Mouse (Mus musculus) lung, embryonic 16.5 days (tissue): ENCODE measurements around the gene Tapbp. TPM values are rescaled to one million over a fixed set of nuclear protein-coding genes. Genes with fewer than 3 reads are reported as not detected.

Experiments used
- ATAC-seq: fragments of 200-750 bp; cut with Nextera tagmentation; 2 replicates; pipeline ENCODE4 v1.8.0; 2017; ENCODE audit warnings: low read depth, mild to moderate bottlenecking, moderate library complexity
- H3K27ac ChIP-seq: fragments of 300-500 bp; sonication (generic); 2 replicates; pipeline ENCODE4 v1.5.1; 2014; ENCODE audit warnings: mild to moderate bottlenecking, control low read depth, low read length
- H3K27me3 ChIP-seq: fragments of 300-500 bp; sonication (generic); 2 replicates; pipeline ENCODE4 v1.6.1; 2014; ENCODE audit warnings: low read depth, low read length, mixed read lengths; ENCODE audit not compliant: control insufficient read depth, insufficient read depth
- H3K36me3 ChIP-seq: fragments of 300-500 bp; sonication (generic); 2 replicates; pipeline ENCODE4 v1.6.1; 2014; ENCODE audit warnings: low read length; ENCODE audit not compliant: control insufficient read depth, insufficient read depth
- H3K4me1 ChIP-seq: fragments of 300-500 bp; sonication (generic); replicated peaks from 2 replicates; pipeline ENCODE4 v1.6.1; 2014; ENCODE audit warnings: low read length, mixed read lengths; ENCODE audit not compliant: control insufficient read depth, insufficient read depth
- H3K4me2 ChIP-seq: fragments of 300-500 bp; sonication (generic); 2 replicates; pipeline ENCODE4 v1.6.1; 2014; ENCODE audit warnings: low read depth, low read length, control low read depth
- H3K4me3 ChIP-seq: fragments of 300-500 bp; sonication (generic); 2 replicates; pipeline ENCODE4 v1.5.1; 2014; ENCODE audit warnings: mild to moderate bottlenecking, low read length, control low read depth
- H3K9ac ChIP-seq: fragments of 300-500 bp; sonication (generic); 2 replicates; pipeline ENCODE4 v1.6.1; 2014; ENCODE audit warnings: low read length, control low read depth
- H3K9me3 ChIP-seq: fragments of 300-500 bp; sonication (generic); 2 replicates; pipeline ENCODE4 v1.6.1; 2016; ENCODE audit warnings: low read length; ENCODE audit not compliant: control insufficient read depth
- WGBS: fragments of 180-500 bp; shearing (Covaris S2); extraction: QIAGEN DNeasy Blood & Tissue Kit; methylation state at CpG from one replicate; pipeline ENCODE4 v1.1.7; 2014; 5-methylcytosine and 5-hydroxymethylcytosine counted together
- polyA plus RNA-seq: library from polyadenylated mRNA; unstranded; fragments of >200 nt; fragmentation: Nextera tagmentation; extraction: Ambion mirVana; gene quantifications from 2 replicates; pipeline ENCODE4 v1.2.1, GENCODE M21; 2015

The Tapbp gene
- polyA plus RNA-seq, 1 experiment from 2014 or later: 57.7 TPM

GRCm38 (mm10) chr17:33965082-33965845 is 49.6 kb downstream of the Tapbp start:
- no peak overlapping the region for H3K27ac ChIP-seq
- ATAC-seq: no peak
- H3K9me3 ChIP-seq: no peaks in the 10 kb centered on the region
- WGBS: 91% methylated on average over 17 of the region's 17 CpGs
- H3K9ac ChIP-seq: no peak overlapping the region
- no peaks in the 10 kb centered on the region for H3K4me1 ChIP-seq
- H3K4me2 ChIP-seq: no peak overlapping the region
- no peaks in the 10 kb centered on the region for H3K27me3 ChIP-seq
- peaks cover 17% of the 10 kb centered on the region for H3K36me3 ChIP-seq
- no peak overlapping the region for H3K4me3 ChIP-seq

GRCm38 (mm10) chr17:33965846-33966550 is 50.3 kb downstream of the Tapbp start:
- Histone ChIP-seq H3K4me3 (no peak overlapping the region), H3K27ac (no peak overlapping the region), H3K9ac (no peak overlapping the region), H3K27me3 (no peaks in the 10 kb centered on the region), H3K9me3 (no peaks in the 10 kb centered on the region), H3K4me2 (no peak overlapping the region), H3K4me1 (no peaks in the 10 kb centered on the region), H3K36me3 (peaks cover 16% of the 10 kb centered on the region)
- WGBS: 77% methylated on average over 16 of the region's 16 CpGs
- no peak for ATAC-seq

- under 1% methylated on average over 9 of the region's 9 CpGs for WGBS
- no peak overlapping the region for H3K27ac ChIP-seq
- no peak overlapping the region for H3K4me2 ChIP-seq
- no peaks in the 10 kb centered on the region for H3K9me3 ChIP-seq
- H3K4me1 ChIP-seq: no peaks in the 10 kb centered on the region
- H3K36me3 ChIP-seq: peaks cover 4% of the 10 kb centered on the region; the same call in 1 of the 2 replicates
- peak; percentile 83 for ATAC-seq
- no peak overlapping the region for H3K9ac ChIP-seq
- H3K27me3 ChIP-seq: no peaks in the 10 kb centered on the region
- no peak overlapping the region for H3K4me3 ChIP-seq
Measured at GRCm38 (mm10) chr17:33968489-33968888, 52.8 kb downstream of the Tapbp start.

GRCm38 (mm10) chr17:33968927-33969326 is 53.2 kb downstream of the Tapbp start:
- Histone ChIP-seq H3K36me3 (peaks cover 4% of the 10 kb centered on the region; the same call in 1 of the 2 replicates), H3K4me1 (no peaks in the 10 kb centered on the region), H3K4me3 (no peak overlapping the region), H3K27me3 (no peaks in the 10 kb centered on the region), H3K27ac (no peak overlapping the region), H3K9ac (no peak overlapping the region), H3K9me3 (no peaks in the 10 kb centered on the region), H3K4me2 (no peak overlapping the region)
- ATAC-seq: peak; percentile 55; the same call in 1 of the 2 replicates
- 22% methylated on average over 5 of the region's 5 CpGs for WGBS

GRCm38 (mm10) chr17:33969394-33969793 is 53.7 kb downstream of the Tapbp start:
- no peaks in the 10 kb centered on the region for H3K27me3 ChIP-seq
- no peaks in the 10 kb centered on the region for H3K9me3 ChIP-seq
- H3K4me2 ChIP-seq: no peak overlapping the region
- no peak overlapping the region for H3K4me3 ChIP-seq
- H3K27ac ChIP-seq: no peak overlapping the region
- 77% methylated on average over 4 of the region's 4 CpGs for WGBS
- peaks cover 4% of the 10 kb centered on the region; the same call in 1 of the 2 replicates for H3K36me3 ChIP-seq
- no peaks in the 10 kb centered on the region for H3K4me1 ChIP-seq
- no peak overlapping the region for H3K9ac ChIP-seq
- ATAC-seq: no peak

GRCm38 (mm10) chr17:33972691-33973090 is 57.0 kb downstream of the Tapbp start:
- ATAC-seq: peak; percentile 74; the same call in 1 of the 2 replicates
- Histone ChIP-seq H3K9me3 (no peaks in the 10 kb centered on the region), H3K27ac (no peak overlapping the region), H3K27me3 (peaks cover 9% of the 10 kb centered on the region), H3K4me1 (no peaks in the 10 kb centered on the region; the same call in 1 of the 2 replicates), H3K4me2 (no peak overlapping the region), H3K4me3 (no peak overlapping the region), H3K36me3 (no peaks in the 10 kb centered on the region), H3K9ac (no peak overlapping the region)
- 5% methylated on average over 1 of the region's 1 CpGs for WGBS

- no peaks in the 10 kb centered on the region for H3K36me3 ChIP-seq
- peaks cover 6% of the 10 kb centered on the region for H3K4me1 ChIP-seq
- H3K27me3 ChIP-seq: peaks cover 18% of the 10 kb centered on the region
- WGBS: 53% methylated on average over 3 of the region's 3 CpGs
- H3K9me3 ChIP-seq: no peaks in the 10 kb centered on the region
- H3K9ac ChIP-seq: no peak overlapping the region
- ATAC-seq: no peak
- no peak overlapping the region for H3K27ac ChIP-seq
- no peak overlapping the region for H3K4me3 ChIP-seq
- H3K4me2 ChIP-seq: no peak overlapping the region
Measured at GRCm38 (mm10) chr17:33973572-33973971, 57.9 kb downstream of the Tapbp start.

GRCm38 (mm10) chr17:33977861-33978557 is 62.3 kb downstream of the Tapbp start:
- Histone ChIP-seq H3K4me1 (peaks cover 23% of the 10 kb centered on the region), H3K27me3 (peaks cover 33% of the 10 kb centered on the region), H3K9ac (peak overlapping the region; percentile 35; the same call in 1 of the 2 replicates), H3K36me3 (no peaks in the 10 kb centered on the region), H3K4me2 (peak overlapping the region; percentile 64), H3K9me3 (no peaks in the 10 kb centered on the region), H3K27ac (no peak overlapping the region), H3K4me3 (peak overlapping the region; percentile 48)
- no peak for ATAC-seq
- 2% methylated on average over 57 of the region's 57 CpGs for WGBS

- no peaks in the 10 kb centered on the region for H3K36me3 ChIP-seq
- H3K4me2 ChIP-seq: peak overlapping the region; percentile 64
- peaks cover 33% of the 10 kb centered on the region for H3K27me3 ChIP-seq
- WGBS: 0% methylated on average over 16 of the region's 17 CpGs
- H3K9ac ChIP-seq: peak overlapping the region; percentile 35; the same call in 1 of the 2 replicates
- H3K4me3 ChIP-seq: peak overlapping the region; percentile 48
- peaks cover 23% of the 10 kb centered on the region for H3K4me1 ChIP-seq
- peak; percentile 10 for ATAC-seq
- H3K9me3 ChIP-seq: no peaks in the 10 kb centered on the region
- H3K27ac ChIP-seq: no peak overlapping the region
Measured at GRCm38 (mm10) chr17:33978631-33979031, 62.9 kb downstream of the Tapbp start.
